Mouse (Mus musculus) bone marrow macrophage, adult 2 months (primary cell): ENCODE data around the gene 4930438A08Rik.

ENCODE experiments used
- CTCF ChIP-seq: IDR thresholded peaks from 2 replicates; pipeline ENCODE4 v1.5.1; 2012; ENCODE audit warnings: low read depth, mild to moderate bottlenecking, low read length, moderate library complexity
- POLR2A ChIP-seq: IDR thresholded peaks from 2 replicates; pipeline ENCODE4 v1.6.1; 2012; ENCODE audit warnings: mild to moderate bottlenecking, low read depth, low read length, borderline replicate concordance

GRCm38 (mm10) chr11:58290812-58291211, 16.2 kb downstream of the 4930438A08Rik start:
- TF ChIP-seq CTCF (no peak), POLR2A (no peak)
